Mouse (Mus musculus) thymus, adult 18-20 months (tissue): ENCODE data around the gene Agap2.

Experiments
- DNase-seq, 2 experiments: peaks; one replicate each; pipeline ENCODE4 v3.0.0; 2022; ENCODE audit warnings: mixed read lengths in 2 of 2

Agap2 gene

DNA sequence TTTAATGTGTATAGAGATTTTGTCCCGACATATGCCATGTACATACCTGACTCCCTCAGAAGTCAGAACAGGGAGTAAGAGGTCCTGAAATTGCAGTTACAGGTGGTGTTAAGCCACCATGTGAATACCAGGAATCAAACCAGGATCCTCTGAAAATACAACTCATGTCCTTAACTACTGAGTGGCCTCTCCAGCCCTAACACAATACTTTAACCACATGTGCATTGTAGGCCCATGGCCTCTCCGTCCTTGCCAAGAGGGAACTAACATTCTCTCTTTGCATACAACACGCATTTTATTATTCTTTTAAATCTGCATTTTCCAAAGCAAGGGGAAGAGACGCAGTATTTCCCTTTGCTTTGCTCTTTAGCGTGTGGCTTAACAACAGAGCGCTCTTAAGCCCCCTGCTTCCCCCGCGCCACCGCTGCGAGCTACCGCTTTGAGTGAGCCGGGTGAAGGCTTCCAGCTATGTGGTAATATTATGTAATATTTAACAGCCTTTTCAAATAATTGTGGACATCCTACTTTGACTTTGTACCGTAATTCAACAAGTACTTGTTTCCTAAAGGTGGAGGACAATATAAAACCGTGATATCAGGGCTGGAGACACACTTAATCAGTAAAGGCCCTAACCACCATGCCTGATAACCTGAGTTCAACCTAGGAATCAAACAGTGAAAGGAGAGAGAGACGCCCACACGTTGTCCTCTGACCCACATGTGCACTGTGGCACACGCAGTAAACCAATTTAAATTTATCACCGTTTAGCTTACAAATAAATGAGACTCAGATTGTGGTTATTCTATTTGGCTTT lies 63.5 kb downstream of the Agap2 start:
- DNase-seq: no peak

DNA sequence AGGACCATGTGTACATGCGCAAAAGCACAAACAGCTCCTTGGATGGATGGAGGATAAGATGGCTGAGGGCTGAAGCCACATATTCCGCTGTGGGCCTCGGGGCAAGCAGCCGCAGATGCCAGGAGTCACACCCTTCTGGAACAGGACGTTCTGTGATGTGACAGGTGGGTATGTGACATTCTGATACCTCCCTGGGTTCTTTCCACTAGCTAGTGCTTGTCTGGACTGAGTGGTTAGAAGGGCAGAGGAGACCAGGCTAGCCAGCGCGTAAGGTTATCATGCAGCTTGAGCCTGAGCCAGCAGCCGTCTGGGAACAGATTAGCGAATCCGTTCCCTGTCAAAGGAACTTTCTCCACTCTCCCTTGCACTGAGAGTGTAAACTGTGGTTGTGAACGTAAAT lies 65.9 kb downstream of the Agap2 start:
- DNase-seq: no peak

DNA sequence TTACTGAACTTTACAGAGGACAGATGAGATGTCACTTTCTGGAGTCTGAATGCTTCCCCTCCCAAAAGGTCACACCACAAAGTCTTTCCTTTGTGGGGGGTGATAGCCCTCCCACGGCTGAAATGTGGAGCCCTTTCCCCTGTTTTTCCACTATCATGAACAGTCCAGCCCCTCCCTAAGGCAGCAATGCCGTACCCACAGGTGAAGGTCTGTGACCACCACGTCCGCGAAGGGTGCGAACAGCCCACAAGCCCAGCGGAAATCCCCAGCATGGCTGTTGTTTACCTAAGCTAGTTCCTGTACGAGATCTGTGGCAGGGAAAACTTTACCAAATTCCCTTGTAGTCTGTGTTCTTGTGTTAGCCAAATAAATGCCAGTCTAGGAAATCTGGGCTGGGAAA lies 66.4 kb downstream of the Agap2 start:
- peak in 1 of 2 experiments; percentile 66 for DNase-seq
